Mouse (Mus musculus) heart, adult 2 months (tissue): Measurements from ENCODE around the gene Ncor2. TPM values are rescaled to one million over a fixed set of nuclear protein-coding genes. Genes with fewer than 3 reads are reported as not detected.

Source experiments
- DNase-seq, 2 experiments: peaks; one replicate each; pipeline ENCODE4 v3.0.0; 2021
- H3K27ac ChIP-seq: fragments of 200-600 bp; 2 replicates; pipeline ENCODE4 v1.8.1; 2022
- H3K27me3 ChIP-seq: fragments of 200-500 bp; 2 replicates; pipeline ENCODE4 v1.6.1; 2012; ENCODE audit warnings: mild to moderate bottlenecking, low read length, inconsistent platforms, mixed read lengths; ENCODE audit not compliant: control insufficient read depth, insufficient read depth
- H3K36me3 ChIP-seq: fragments of 200-500 bp; 2 replicates; pipeline ENCODE4 v1.6.1; 2012; ENCODE audit warnings: low read length, inconsistent platforms; ENCODE audit not compliant: control insufficient read depth, insufficient read depth
- H3K4me1 ChIP-seq: fragments of 200-500 bp; 2 replicates; pipeline ENCODE4 v1.6.1; 2011; ENCODE audit warnings: low read length; ENCODE audit not compliant: control insufficient read depth, insufficient read depth
- H3K4me3 ChIP-seq: fragments of 200-600 bp; 2 replicates; pipeline ENCODE4 v1.8.1; 2022
- H3K79me2 ChIP-seq: fragments of 200-500 bp; replicated peaks from 2 replicates; pipeline ENCODE4 v1.6.1; 2012; ENCODE audit warnings: mild to moderate bottlenecking, inconsistent platforms, low read length, moderate library complexity, mixed read lengths; ENCODE audit not compliant: control insufficient read depth, insufficient read depth
- H3K9ac ChIP-seq: fragments of 200-500 bp; 2 replicates; pipeline ENCODE4 v1.6.1; 2012; ENCODE audit warnings: low read depth, mild to moderate bottlenecking, control low read depth, inconsistent platforms, low read length, mixed read lengths
- CTCF ChIP-seq: fragments of 200-600 bp; IDR thresholded peaks from 2 replicates; pipeline ENCODE4 v1.8.1; 2022; ENCODE audit warnings: antibody characterized with exemption, mild to moderate bottlenecking, moderate library complexity
- EP300 ChIP-seq: fragments of 200-500 bp; IDR thresholded peaks from 2 replicates; pipeline ENCODE4 v1.6.1; 2011; ENCODE audit warnings: low read depth, low read length, control low read depth; ENCODE audit not compliant: insufficient read depth
- POLR2A ChIP-seq: fragments of 200-500 bp; IDR thresholded peaks from 2 replicates; pipeline ENCODE4 v1.6.1; 2011; ENCODE audit warnings: mild to moderate bottlenecking, low read depth, low read length, control low read depth; ENCODE audit not compliant: insufficient read depth
- WGBS: fragments of 180-500 bp; shearing (Covaris S2); methylation state at CpG from one replicate; pipeline ENCODE4 v1.1.7; 2018; 5-methylcytosine and 5-hydroxymethylcytosine counted together
- intact Hi-C: fragments of 180-260 bp; cut with DNase I; formaldehyde crosslinking; loops from one replicate; pipeline ENCODE4 v1.15.1; 2025
- polyA plus RNA-seq: library from polyadenylated mRNA; depleted of rRNA; stranded (reverse); fragments of >200 nt; gene quantifications from 2 replicates; pipeline ENCODE4 v1.2.3, GENCODE M21; 2012
- total RNA-seq, 2 experiments: library from RNA; stranded (reverse); gene quantifications; 2 replicates each; pipeline ENCODE4 v1.2.3; 2021

Ncor2 gene
- total and polyA plus RNA-seq, 3 experiments, result 39.1 to 77.5 (median 73.5) TPM

DNA sequence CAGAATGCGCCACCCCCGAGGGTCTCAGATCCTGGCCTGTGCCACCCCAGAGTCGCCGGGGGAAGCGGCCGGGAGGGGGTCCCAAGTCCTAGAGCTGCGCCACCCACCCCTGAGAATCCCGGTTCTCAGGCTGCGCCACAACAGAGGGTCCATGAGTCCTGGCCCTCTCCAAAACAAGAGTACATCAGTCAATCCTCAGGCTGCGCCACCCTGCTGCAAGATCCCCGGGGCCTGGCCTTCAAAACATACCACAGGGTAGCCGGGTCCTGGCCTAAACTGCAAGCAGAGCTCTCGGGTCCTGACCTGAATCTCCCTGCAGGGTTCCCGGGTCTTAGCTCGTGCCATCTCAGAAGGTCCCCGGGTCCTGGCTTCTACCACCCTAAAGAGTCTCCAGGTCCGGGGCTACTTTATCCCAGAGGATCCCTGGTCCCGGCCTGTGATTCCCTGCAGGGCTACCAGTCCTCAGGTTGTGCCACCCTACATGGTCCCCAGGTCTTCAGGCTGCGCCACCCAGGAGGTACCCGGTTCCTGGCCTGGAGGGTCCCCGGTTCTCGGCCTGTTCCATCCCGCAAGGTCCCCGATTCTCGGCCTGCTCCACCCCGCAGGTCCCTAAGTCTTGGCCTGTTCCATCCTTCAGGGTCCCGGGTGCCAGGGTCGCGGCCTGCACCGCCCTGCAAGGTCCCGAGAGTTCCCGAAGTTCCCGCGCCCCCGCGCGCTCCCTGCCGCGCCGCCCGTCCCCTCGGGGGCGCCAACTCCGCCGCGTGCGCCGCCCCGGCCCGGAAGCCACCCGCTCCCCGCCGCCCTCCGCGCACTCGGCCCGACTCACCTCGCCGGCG lies 630 bp downstream of the Ncor2 start:
- Histone ChIP-seq H3K4me1 (peaks cover 20% of the 10 kb centered on the region), H3K79me2 (peaks cover 5% of the 10 kb centered on the region), H3K27ac (peak overlapping the region; percentile 90), H3K9ac (peak overlapping the region; percentile 89), H3K36me3 (no peaks in the 10 kb centered on the region; the same call in 1 of the 2 replicates), H3K4me3 (peak overlapping the region; percentile 71), H3K27me3 (no peaks in the 10 kb centered on the region)
- peak; percentile 9; the same call in 1 of the 2 replicates for TF ChIP-seq CTCF
- TF ChIP-seq POLR2A, result no peak
- no peak for TF ChIP-seq EP300
- peak; percentile 83 to 87 for DNase-seq
- WGBS, result 6% methylated on average over 60 of the region's 60 CpGs
- intact Hi-C loops, result loop anchor here (1.0 to 5.0 kb wide), 4 partner anchors 14 to 89 kb away; no protein-coding TSS in a partner anchor

DNA sequence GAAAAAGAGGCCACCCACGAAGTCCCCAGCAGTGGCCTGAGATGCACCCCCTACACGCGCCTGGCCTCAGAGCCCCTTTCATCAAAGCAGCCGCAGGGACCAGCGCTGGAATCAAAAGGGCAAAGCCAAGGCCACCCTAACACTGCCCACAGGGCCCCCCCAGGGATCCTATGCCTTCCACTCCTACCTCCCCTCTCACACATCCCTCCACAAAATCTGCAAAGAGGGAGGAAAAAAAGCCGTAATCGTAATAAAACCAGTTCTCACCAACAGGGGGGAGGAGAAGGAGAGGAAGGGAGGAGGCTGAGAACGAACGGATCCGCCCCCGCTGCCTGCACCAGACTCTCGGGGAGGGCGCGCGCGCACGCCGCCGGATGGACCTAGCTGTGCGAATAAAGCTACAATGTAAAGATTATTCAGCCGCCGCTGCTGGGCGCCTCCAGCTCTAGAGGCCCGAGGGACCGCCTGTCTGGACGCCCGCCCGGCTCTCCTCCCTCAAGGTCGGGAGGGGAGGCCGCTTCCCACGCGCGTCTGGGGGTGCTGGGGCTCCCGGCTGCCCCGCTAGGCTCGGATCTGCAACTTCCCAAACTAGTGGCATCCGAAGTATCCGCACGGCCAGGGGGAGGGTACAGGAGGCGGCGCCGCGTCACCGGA lies 1.4 kb downstream of the Ncor2 start:
- Histone ChIP-seq H3K27me3 (no peaks in the 10 kb centered on the region), H3K4me1 (peaks cover 22% of the 10 kb centered on the region), H3K79me2 (peaks cover 5% of the 10 kb centered on the region), H3K36me3 (no peaks in the 10 kb centered on the region; the same call in 1 of the 2 replicates), H3K9ac (peak overlapping the region; percentile 89), H3K27ac (peak overlapping the region; percentile 90), H3K4me3 (peak overlapping the region; percentile 71)
- under 1% methylated on average over 44 of the region's 44 CpGs for WGBS
- DNase-seq, result peak; percentile 82 to 85
- TF ChIP-seq EP300 (0 out of 2 replicates have a peak, but pooled peaks have one; percentile 26), POLR2A (no peak; the same call in 1 of the 2 replicates), CTCF (peak; percentile 49)
- intact Hi-C loops, result loop anchor here (1.0 to 5.0 kb wide), 4 partner anchors 13 to 90 kb away; no protein-coding TSS in a partner anchor

- peaks cover 8% of the 10 kb centered on the region for H3K79me2 ChIP-seq
- TF ChIP-seq CTCF (no peak), EP300 (no peak), POLR2A (no peak)
- H3K4me1 ChIP-seq, result peaks cover 26% of the 10 kb centered on the region
- no peaks in the 10 kb centered on the region; the same call in 1 of the 2 replicates for H3K36me3 ChIP-seq
- H3K27me3 ChIP-seq, result no peaks in the 10 kb centered on the region
- peak overlapping the region; percentile 71; the same call in 1 of the 2 replicates for H3K4me3 ChIP-seq
- intact Hi-C loops, result loop anchor here (5.0 kb wide), 1 partner anchor 90 kb away; no protein-coding TSS in a partner anchor
- H3K27ac ChIP-seq, result peak overlapping the region; percentile 90
- no peak overlapping the region for H3K9ac ChIP-seq
- whole genome bisulfite sequencing, result 26% methylated on average over 12 of the region's 12 CpGs
- DNase-seq, result peak in 1 of 2 experiments; percentile 52
These were observed 2.2 kb downstream of the Ncor2 start for GRCm38 (mm10) chr5:125176864-125177263.

- DNase-seq, result no peak
- Histone ChIP-seq H3K27ac (no peak overlapping the region; the same call in 1 of the 2 replicates), H3K36me3 (no peaks in the 10 kb centered on the region; the same call in 1 of the 2 replicates), H3K27me3 (no peaks in the 10 kb centered on the region), H3K4me1 (peaks cover 27% of the 10 kb centered on the region), H3K79me2 (peaks cover 8% of the 10 kb centered on the region), H3K9ac (no peak overlapping the region), H3K4me3 (no peak overlapping the region)
- TF ChIP-seq POLR2A, result no peak
- no peak for TF ChIP-seq CTCF
- no peak for TF ChIP-seq EP300
- intact Hi-C loops, result loop anchor here (5.0 kb wide), 1 partner anchor 91 kb away; no protein-coding TSS in a partner anchor
- WGBS, result 42% methylated on average over 5 of the region's 5 CpGs
These were observed 2.7 kb downstream of the Ncor2 start for GRCm38 (mm10) chr5:125176370-125176766.

- Histone ChIP-seq H3K27me3 (no peaks in the 10 kb centered on the region), H3K9ac (0 out of 2 replicates have a peak overlapping the region, but pooled peaks have one; percentile 1), H3K4me1 (peaks cover 30% of the 10 kb centered on the region), H3K4me3 (no peak overlapping the region), H3K27ac (no peak overlapping the region; the same call in 1 of the 2 replicates), H3K79me2 (peaks cover 8% of the 10 kb centered on the region), H3K36me3 (no peaks in the 10 kb centered on the region; the same call in 1 of the 2 replicates)
- no peak for TF ChIP-seq EP300
- TF ChIP-seq POLR2A, result no peak
- no peak for TF ChIP-seq CTCF
- intact Hi-C loops, result loop anchor here (5.0 kb wide), 1 partner anchor 91 kb away; no protein-coding TSS in a partner anchor
- WGBS, result 66% methylated on average over 9 of the region's 9 CpGs
- no peak for DNase-seq
These were observed 3.2 kb downstream of the Ncor2 start for GRCm38 (mm10) chr5:125175673-125176369.
